Mouse (Mus musculus): Measurements from ENCODE around the gene Ccdc169.

Gene Ccdc169

DNA sequence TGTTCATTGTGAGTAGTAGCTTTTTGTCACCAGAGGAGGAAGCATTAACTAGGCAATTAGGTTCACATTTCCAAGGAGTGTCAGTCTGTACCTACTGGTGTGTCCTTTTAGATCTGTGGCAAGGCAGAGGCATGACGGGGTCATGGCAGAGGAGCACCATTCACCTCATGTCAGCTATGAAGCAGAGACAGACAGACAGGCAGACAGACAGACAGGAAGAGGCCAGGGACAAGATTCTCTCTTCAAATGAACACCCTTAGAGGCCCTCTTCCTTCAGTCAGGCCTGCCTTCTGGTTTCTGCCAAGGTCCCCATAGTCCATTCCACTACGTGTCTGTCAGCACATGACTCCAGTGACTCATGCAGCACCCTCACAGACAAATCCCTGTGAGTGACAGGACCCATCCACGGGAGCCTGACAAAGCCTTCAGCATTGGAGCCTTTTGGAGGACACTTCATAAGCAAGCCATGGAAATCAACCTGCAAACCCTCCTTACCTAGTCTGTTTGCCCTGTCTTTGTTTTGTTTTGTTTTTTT, 14.7 kb upstream of the Ccdc169 start:
- WGBS = 80% methylated on average over 3 of the region's 3 CpGs

DNA sequence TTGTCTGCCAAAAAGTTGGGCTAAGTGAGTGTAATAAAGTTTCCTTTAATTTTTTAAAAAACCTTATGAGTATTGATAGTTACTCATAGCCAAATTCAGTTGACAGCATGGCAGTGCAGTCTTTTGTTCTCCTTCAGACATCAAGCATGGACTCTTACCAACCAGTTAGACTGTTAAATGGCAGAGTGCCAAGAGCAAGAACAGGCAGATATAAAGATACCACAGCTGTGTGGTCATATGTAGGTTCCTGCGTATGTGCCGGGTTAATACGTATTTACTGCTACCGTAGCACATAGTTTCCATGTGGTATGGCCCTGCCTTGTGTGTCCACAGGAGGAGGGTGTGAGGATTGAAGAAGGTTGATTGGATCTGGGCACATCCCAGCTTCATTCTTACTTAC, 14.1 kb upstream of the Ccdc169 start:
- WGBS = 92% methylated on average over 4 of the region's 4 CpGs

DNA sequence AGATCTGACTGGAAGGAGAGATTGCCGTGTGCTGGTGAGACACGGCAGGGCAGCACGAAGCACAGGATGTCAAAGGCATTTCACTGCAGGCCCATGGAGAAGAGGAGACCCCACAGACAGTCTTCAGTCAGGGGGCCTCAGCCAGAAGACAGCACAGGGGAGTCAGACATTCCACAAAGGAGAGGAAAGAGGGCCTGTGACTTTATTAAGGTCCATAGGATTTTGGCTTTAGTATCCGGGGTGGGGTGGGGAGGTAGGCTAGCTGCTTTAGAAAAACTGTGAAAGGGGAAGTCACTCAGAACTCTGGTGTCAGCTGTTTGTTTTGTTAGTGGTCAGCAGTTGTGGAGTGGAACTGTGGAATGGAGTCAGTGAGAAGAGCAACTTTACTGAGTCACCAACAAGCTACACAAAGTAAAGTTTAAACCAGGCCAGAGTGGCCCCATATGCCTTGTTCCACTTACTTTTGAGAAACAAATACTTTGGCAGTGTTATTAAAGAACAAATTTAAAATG, 7.9 kb upstream of the Ccdc169 start:
- 86% methylated on average over 4 of the region's 4 CpGs for WGBS

DNA sequence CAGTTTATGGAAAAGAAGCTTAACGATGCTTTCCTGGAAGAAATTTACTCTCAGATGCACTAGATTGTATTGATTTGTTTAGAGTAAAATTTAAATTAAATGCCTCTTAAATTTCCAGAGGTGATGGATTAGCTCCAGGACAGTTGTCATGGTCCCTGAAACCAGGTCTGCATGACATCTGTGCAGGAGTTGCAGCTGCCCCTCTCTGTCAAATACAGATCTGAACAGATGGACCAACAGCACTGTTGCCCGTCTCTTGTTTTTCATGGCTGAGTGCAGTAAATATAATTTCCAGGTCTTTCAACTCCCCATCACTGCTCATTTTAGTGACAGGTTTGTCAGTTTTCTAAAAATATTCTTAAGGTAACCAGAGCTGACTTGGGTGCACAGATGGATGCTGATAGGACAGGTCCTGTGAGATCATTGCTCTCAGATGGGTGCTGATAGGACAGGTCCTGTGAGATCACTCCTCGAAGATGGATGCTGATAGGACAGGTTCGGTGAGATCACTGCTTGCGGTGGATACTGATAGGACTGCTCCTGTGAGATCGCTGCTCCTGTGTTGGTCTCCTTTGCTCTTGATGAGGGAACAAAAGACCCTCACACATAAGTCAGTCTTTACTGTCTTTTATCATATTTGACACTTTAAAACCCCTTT, 5.4 kb upstream of the Ccdc169 start:
- 93% methylated on average over 6 of the region's 6 CpGs for WGBS

DNA sequence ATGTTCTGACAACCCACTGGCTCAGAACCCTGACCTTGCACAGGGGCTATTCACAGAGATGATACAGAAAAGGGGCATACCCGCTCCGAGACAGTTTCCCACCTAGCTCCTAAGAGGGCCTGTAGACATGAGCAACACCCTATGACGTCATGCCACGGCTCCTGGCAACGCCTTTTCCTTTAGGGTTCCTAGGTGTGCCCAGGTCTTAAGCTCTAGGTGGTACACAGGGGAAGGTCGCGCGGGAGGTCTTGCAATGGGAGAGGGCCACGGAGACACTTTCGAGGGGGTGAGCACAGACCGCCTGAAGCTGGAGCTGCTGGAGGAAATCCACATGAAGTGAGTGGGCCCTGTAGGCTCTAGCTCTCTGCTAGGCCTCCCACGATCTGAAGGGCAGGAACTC, 2.7 kb downstream of the Ccdc169 start:
- WGBS = 94% methylated on average over 12 of the region's 12 CpGs

DNA sequence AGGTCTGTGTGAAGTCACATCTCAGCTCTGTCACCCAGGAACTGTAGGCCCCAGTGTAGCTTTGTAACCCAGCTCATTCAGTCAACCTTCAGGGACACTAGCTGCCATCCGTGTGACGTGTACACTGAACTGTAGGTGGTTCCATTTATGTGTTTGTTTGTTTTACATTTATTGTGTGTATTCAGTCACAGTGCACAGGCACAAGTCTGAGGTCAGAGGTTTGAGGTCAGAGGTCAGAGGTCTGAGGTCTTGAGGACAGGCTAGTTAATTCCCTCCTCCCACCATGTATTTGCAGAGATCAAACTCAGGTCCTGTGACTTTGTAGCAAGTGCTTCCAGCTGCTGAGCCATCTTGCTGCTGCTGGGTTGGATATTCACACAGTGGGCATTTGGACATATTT, 4.3 kb downstream of the Ccdc169 start:
- 85% methylated on average over 2 of the region's 2 CpGs for WGBS

DNA sequence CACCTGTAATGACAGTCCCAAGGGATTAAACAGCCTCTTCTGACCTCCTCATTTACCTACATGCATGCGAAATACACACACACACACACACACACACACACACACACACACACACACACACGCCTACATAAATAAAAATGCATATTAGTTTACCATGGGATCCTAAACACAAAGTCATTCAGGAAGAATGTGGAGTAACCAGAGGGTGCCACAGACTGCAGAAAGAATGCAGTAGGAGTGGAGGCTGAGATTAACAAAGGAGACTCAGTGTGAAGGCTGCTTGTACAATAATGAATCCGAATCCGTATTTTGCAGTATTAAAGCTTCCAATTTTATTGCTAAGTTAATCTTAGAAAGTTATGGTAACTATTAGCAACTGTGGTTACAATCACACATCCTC, 7.8 kb downstream of the Ccdc169 start:
- 74% methylated on average over 4 of the region's 4 CpGs for WGBS

GRCm38 (mm10) chr3:55146441-55146840, 9.3 kb downstream of the Ccdc169 start:
- WGBS = 84% methylated on average over 6 of the region's 6 CpGs

DNA sequence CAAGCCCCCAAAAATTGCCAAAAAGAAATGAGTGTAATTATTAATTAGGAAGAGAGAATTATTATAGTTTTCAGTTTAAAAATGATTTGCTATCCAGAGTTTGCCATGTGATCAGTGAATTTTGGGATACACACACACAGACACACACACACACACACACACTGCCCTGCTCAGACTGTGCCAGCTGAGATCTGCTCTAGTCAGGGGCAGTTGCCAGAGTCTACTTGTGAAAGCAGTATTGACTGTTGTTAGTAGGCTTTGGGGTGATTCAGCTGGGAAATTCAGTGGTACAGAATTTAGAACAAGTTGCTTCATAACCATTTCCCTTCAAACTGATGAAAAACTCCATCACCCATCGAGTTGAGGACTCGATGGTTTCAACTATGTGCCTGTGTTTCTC, 10.0 kb downstream of the Ccdc169 start:
- WGBS = 80% methylated on average over 2 of the region's 2 CpGs

DNA sequence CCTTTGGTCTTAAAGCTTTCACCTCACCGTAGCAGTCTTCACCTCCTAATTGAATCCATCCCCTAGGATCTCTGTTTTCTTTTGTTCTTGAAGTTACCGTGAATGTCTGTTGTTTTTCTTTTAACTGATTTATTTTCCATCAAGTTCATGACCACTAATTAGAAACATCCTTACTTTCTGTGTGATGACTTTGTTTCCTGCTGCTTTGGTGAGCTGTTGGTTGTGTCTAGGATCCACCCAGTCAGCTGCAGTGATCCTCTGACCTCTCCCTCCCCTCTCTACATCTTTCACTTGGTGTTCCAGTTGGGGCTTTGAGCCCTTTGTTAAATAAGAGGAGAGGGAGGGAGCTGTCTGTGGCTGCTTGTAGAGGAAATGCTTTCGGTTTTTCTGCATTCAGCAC, 11.0 kb downstream of the Ccdc169 start:
- 57% methylated on average over 3 of the region's 3 CpGs for WGBS

DNA sequence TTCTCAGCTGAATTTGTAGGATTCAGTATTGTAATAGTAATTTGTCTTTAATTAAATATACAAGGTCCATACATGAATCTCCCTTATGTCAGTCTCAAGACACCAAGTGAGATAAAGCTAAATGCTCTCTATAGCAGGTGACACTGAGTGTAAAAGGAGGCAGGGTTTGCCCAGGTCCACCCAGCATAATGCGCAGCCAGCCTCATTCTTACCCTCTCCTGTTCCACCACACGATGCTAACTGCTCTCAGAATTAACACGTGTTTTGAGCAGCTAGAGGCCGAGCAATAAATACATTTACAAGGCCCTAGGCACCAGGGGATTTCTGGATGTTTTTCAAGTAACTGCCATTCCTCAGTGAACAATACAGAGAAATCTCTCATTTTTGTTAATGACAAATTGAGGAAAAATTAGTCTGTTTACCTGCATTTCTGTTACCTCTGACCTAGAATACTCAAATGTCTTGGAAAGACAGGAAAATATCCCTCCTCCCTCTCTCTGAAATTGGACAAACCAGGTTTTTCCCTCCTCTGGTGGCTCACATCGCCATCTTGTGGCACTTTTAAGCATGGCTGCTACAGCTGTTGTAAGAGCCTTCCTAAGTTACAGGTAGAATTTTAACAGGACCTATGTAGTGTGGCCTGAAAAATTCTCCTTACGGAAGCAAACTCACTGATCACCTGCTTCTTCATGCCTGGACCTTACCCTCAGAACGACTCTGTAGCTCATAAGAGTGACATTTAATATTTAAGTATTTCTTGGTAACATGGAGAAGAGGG, 14.7 kb downstream of the Ccdc169 start:
- WGBS = 36% methylated on average over 7 of the region's 7 CpGs

DNA sequence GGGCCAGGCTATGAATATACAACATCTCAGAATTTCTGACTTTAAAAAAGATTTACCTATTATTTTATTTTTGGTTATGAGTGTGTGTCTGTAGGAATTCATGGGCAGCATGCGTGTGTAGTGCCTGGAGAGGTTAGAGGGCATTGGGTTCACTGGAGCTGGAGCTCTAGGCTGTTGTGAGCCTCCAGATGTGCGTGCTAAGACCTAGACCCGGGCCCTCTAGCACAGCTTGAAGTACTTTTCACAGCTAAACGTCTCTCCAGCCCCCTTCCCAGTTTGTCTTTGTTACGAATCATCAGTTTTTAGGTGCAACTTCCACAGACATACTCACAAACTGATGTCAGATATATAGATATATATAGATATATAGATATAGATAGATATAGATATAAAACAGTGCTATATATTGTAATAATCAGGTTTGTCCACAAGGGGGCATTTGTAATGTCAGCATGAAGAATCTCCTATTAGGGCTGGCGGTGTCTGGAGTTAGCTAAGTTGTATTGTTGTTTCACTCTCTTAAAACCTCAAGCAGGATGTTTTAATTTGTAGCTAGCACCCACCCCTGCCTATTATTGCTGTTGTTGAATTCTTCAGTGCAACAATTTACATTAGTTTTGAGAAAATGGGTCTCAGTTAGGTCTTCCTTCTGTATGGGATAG, 15.7 kb downstream of the Ccdc169 start:
- 64% methylated on average over 6 of the region's 6 CpGs for WGBS

DNA sequence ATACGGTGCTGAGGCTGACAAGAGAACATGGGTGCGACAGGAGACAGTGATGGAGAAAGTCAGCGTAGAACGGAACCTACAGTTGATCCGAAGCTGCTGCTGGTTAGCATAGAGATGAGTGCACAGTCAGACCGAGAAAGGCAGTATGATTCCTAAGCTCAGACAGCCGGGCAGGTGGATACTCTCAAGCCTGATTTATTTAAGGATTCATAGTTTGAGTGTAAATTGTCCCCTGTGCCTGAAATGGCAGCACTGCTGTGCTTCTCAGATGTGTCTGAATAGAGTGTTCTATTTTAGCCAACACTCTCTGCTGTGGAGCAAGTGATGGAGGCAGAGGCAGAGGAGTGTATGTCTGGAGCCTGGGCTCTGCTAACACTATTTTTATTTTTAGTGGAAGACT, 17.0 kb downstream of the Ccdc169 start:
- 46% methylated on average over 7 of the region's 7 CpGs for WGBS

DNA sequence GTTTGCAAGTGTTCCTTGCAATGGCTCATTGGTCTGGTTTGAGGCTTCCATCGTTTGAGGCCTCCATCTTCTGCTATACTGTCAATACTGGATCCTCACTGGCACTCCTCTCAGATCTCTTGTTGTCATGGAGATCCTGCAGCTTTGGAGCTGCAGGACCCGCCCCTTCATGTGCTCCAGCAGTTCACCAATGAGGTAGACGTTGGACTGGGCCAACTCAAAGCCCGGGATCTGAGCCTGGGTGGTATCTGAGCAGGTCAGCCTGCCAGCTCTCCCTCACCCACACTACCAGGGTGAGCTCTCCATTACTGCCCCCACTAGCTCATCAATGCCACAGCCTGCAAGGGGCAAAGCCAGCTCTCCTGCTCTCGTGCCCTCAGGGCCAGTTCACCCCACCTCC, 20.3 kb downstream of the Ccdc169 start:
- 38% methylated on average over 5 of the region's 5 CpGs for WGBS

- 81% methylated on average over 7 of the region's 7 CpGs for WGBS
These were observed 24.0 kb downstream of the Ccdc169 start for GRCm38 (mm10) chr3:55161144-55161543.

GRCm38 (mm10) chr3:55163510-55163909, 26.4 kb downstream of the Ccdc169 start:
- WGBS = 54% methylated on average over 4 of the region's 4 CpGs

GRCm38 (mm10) chr3:55172478-55172877, 35.3 kb downstream of the Ccdc169 start:
- 68% methylated on average over 3 of the region's 3 CpGs for WGBS

- 42% methylated on average over 6 of the region's 6 CpGs for WGBS
These were observed 40.1 kb downstream of the Ccdc169 start for GRCm38 (mm10) chr3:55177271-55177670.

DNA sequence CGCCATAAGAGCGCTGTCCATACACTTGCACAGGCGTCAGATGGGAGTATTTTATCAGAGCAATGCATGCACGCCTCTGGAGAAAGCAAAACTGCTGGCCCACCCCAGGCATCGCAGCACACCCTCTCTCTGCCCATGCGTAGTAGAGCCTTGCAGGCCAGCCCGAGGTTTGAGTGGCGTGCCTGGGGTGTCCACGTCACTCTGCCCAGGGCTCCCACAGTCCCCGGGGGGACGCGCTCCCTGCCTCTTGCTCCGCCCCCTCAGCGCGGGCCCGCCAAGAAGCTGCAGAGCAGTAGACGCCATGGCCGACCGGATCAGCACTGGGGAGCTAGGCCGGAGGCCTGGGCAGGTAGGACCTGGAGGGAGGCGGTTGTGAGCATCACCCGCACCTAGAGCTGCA, 44.6 kb downstream of the Ccdc169 start, which contains the start of gene Sohlh2:
Gene Sohlh2 (plus strand): TSS at position 263 of the 400 bp plus-strand sequence.
- 95% methylated on average over 22 of the region's 22 CpGs for WGBS

DNA sequence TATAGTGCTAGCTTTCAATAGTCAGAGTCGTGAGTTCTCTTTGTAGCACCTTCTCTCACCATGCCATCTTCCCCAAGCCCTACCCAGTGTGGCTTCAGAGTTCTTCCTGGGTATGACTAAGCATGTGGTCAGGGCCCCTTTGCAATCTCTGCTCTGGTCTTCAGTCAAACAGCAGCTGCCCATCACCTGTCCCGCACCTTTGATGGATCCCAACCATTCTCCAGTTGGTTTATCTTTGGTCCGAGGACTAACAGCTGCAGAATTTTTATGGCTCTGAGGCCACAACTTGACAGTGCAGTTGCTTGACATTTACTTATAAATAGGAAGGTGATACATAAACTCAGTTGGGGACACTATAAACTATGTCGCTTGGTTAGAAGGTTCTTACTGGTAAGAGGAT, 54.5 kb downstream of the Ccdc169 start:
- 92% methylated on average over 4 of the region's 4 CpGs for WGBS

DNA sequence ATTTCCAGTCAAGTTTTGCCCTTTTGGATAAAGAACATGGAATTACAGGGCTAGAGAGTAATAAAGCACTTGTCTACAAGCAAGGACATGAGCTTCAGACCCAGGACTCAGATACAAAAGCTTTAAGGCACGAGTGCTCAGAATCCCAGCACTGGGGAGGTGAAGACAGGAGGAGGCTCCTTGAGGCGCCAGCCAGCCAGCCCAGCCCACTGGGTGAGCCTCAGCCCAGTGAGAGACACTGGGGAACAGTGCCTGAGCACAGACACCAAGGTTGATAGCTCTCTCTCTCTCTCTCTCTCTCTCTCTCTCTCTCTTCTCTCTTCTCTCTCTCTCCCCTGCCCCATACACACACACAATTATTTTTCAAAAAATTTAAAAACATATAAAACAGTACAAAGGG, 56.2 kb downstream of the Ccdc169 start:
- 85% methylated on average over 2 of the region's 2 CpGs for WGBS

DNA sequence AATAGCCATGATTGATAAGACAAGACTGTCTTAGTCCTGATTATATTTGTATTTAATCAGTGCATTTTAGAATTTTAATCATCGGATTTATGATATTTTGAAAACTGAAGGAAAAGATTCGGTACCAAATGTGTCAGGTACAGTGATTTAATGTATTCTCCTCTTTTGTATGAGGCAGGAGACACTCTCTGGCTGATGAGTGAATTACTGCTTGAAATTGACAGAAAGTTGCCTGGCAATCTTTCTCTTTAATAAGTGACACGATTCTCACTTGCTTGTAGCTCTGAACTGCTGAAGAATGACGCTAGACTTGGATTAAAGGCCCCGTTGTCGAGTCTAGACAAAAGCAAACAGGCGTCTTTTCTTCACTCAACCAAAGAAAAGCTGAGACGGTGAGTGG, 57.7 kb downstream of the Ccdc169 start:
- 68% methylated on average over 8 of the region's 8 CpGs for WGBS
